Mouse (Mus musculus): Measurements from ENCODE around the gene Adora1. TPM values are rescaled to one million over a fixed set of nuclear protein-coding genes. Genes with fewer than 3 reads are reported as not detected.
A peak's percentile ranks its signal among the peaks of the same experiment; 100 is the strongest.

Adora1 gene
- total RNA-seq, 2 experiments from 2014 or later: 111 to 130 TPM

- DNase-seq (ENCODE audit: low spot score in 2 of 2): no peak
Observed at GRCm38 (mm10) chr1:134217028-134217481, 18.2 kb downstream of the Adora1 start.

- no peak for DNase-seq (ENCODE audit: low spot score in 2 of 2)
Observed at GRCm38 (mm10) chr1:134216629-134216971, 18.6 kb downstream of the Adora1 start.

- no peak for DNase-seq (ENCODE audit: low spot score in 2 of 2)
Observed at GRCm38 (mm10) chr1:134215751-134216628, 19.2 kb downstream of the Adora1 start.

GRCm38 (mm10) chr1:134215059-134215458 lies 20.2 kb downstream of the Adora1 start:
- no peak for DNase-seq (ENCODE audit: low spot score in 2 of 2)

GRCm38 (mm10) chr1:134213405-134213804 lies 21.8 kb downstream of the Adora1 start:
- DNase-seq (ENCODE audit: low spot score in 2 of 2): no peak

- DNase-seq (ENCODE audit: low spot score in 2 of 2): no peak
Observed at GRCm38 (mm10) chr1:134212351-134212750, 22.9 kb downstream of the Adora1 start.

- no peak for DNase-seq (ENCODE audit: low spot score in 2 of 2)
Observed at GRCm38 (mm10) chr1:134211631-134212030, 23.6 kb downstream of the Adora1 start.

GRCm38 (mm10) chr1:134211043-134211442 lies 24.2 kb downstream of the Adora1 start:
- DNase-seq (ENCODE audit: low spot score in 2 of 2): no peak

- no peak for DNase-seq (ENCODE audit: low spot score in 2 of 2)
Observed at GRCm38 (mm10) chr1:134210179-134210755, 25.0 kb downstream of the Adora1 start.

GRCm38 (mm10) chr1:134206085-134206484 lies 29.1 kb downstream of the Adora1 start:
- DNase-seq (ENCODE audit: low spot score in 2 of 2): no peak

GRCm38 (mm10) chr1:134205296-134206018 lies 29.8 kb downstream of the Adora1 start:
- no peak for DNase-seq (ENCODE audit: low spot score in 2 of 2)

- no peak for DNase-seq (ENCODE audit: low spot score in 2 of 2)
Observed at GRCm38 (mm10) chr1:134204230-134204629, 31.0 kb downstream of the Adora1 start.

GRCm38 (mm10) chr1:134201751-134202420 lies 33.3 kb downstream of the Adora1 start:
- DNase-seq (ENCODE audit: low spot score in 2 of 2): peak; percentile 50 to 63

GRCm38 (mm10) chr1:134200998-134201686 lies 34.1 kb downstream of the Adora1 start:
- peak in 1 of 2 experiments; percentile 1 for DNase-seq (ENCODE audit: low spot score in 2 of 2)

GRCm38 (mm10) chr1:134200481-134200880 lies 34.8 kb downstream of the Adora1 start:
- DNase-seq (ENCODE audit: low spot score in 2 of 2): no peak

GRCm38 (mm10) chr1:134198197-134198995 lies 36.8 kb downstream of the Adora1 start:
- DNase-seq (ENCODE audit: low spot score in 2 of 2): no peak

- DNase-seq (ENCODE audit: low spot score in 2 of 2): peak in 1 of 2 experiments; percentile 2
Observed at GRCm38 (mm10) chr1:134197325-134197982, 37.8 kb downstream of the Adora1 start.

- DNase-seq (ENCODE audit: low spot score in 2 of 2): peak; percentile 80 to 81
Observed at GRCm38 (mm10) chr1:134196386-134196785, 38.8 kb downstream of the Adora1 start.

- peak in 1 of 2 experiments; percentile 9 for DNase-seq (ENCODE audit: low spot score in 2 of 2)
Observed at GRCm38 (mm10) chr1:134195979-134196378, 39.3 kb downstream of the Adora1 start.
